ENCODE assay signal across 8 mouse cellular contexts in the genomic region with DNA sequence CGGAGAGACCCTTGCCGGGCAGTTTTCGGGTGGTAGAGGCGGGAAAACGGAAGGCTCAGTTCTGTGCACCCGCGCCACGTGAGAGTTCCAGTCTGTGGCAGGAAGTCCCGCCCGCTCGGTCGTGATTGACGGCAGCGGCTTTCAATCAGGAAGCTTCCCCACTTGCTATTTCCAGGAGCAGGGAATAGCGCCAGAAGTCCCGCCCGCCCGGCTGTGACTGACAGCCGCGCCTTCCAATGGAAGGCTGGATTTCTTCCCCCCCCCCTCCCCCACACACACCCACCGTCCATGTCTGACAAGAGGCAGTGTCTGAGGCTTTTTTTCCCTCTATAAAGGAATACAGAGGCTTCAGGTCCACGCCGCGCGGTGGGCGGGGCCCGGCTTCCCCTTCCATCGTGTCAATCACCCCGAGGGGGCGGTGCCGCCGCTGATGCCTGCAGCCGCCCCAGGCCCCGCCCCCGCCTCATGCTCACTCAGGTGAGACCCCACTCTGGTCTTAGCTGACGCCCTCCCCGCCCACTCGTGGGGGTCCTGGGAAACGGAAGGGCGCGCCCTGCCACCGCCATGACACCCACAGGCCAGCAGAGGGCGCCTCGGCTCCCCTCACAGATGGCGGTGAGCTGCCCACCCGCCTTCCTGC.
DNase-seq lines count a peak whose midpoint lies in the region; ATAC-seq and TF ChIP-seq lines count a peak whose summit lies in the region.

No protein-coding gene starts in this region.

- DNase-seq in MN1 (ENCODE audit: low spot score), result peak; percentile 99
- peak; percentile 99 for DNase-seq in cerebellum, adult 9-10 months
- DNase-seq in hindbrain, embryonic 10.5 days (ENCODE audit: low spot score), result peak; percentile 99
- peak; percentile 98 for DNase-seq in layer of hippocampus, adult 9-11 months
- DNase-seq in lung, postnatal 0 days (ENCODE audit: low spot score), result peak; percentile 98
- peak; percentile 93 for DNase-seq in ovary, postnatal 14 days (ENCODE audit: low spot score)
- peak; percentile 98 for DNase-seq in thymus, postnatal 14 days

- H3K27ac ChIP-seq in hindbrain, embryonic 10.5 days, result peak overlapping the region; percentile 92
- peak overlapping the region; percentile 72 for H3K27ac ChIP-seq in lung, postnatal 0 days (ENCODE audit: low read length)

- no peaks in the 10 kb centered on the region for H3K9me3 ChIP-seq in hindbrain, embryonic 10.5 days
- H3K9me3 ChIP-seq in lung, postnatal 0 days (ENCODE audit: low read length), result no peaks in the 10 kb centered on the region

- peak overlapping the region; percentile 85 for H3K4me2 ChIP-seq in lung, postnatal 0 days (replicated peaks; ENCODE audit: low read depth, low read length)

- H3K36me3 ChIP-seq in hindbrain, embryonic 10.5 days, result no peaks in the 10 kb centered on the region
- no peaks in the 10 kb centered on the region for H3K36me3 ChIP-seq in lung, postnatal 0 days (ENCODE audit: insufficient read depth, low read length)

- ATAC-seq in frontal cortex, adult (ENCODE audit: low TSS enrichment), result peak; percentile 98
- ATAC-seq in lung, postnatal 0 days, result peak; percentile 97

- no peak for TF ChIP-seq EP300 in lung, postnatal 0 days (IDR thresholded peaks at IDR 0.05)

- WGBS in hindbrain, embryonic 10.5 days, result under 1% methylated on average over 46 of the region's 46 CpGs
- under 1% methylated on average over 37 of the region's 46 CpGs for WGBS in lung, postnatal 0 days

- peak overlapping the region; percentile 43 for H3K9ac ChIP-seq in lung, postnatal 0 days (replicated peaks; ENCODE audit: low read depth)

- H3K4me3 ChIP-seq in hindbrain, embryonic 10.5 days, result peak overlapping the region; percentile 70
- H3K4me3 ChIP-seq in lung, postnatal 0 days (ENCODE audit: low read depth, low read length), result peak overlapping the region; percentile 69

- no peaks in the 10 kb centered on the region for H3K27me3 ChIP-seq in hindbrain, embryonic 10.5 days (ENCODE audit: insufficient read depth, poor library complexity, severe bottlenecking)
- no peaks in the 10 kb centered on the region for H3K27me3 ChIP-seq in lung, postnatal 0 days (replicated peaks; ENCODE audit: insufficient read depth, low read length)

- no peaks in the 10 kb centered on the region for H3K4me1 ChIP-seq in hindbrain, embryonic 10.5 days (replicated peaks)
- no peaks in the 10 kb centered on the region for H3K4me1 ChIP-seq in lung, postnatal 0 days (ENCODE audit: insufficient read depth, low read depth, low read length)

- TF ChIP-seq CTCF in lung, postnatal 0 days (IDR thresholded peaks at IDR 0.05), result peak; percentile 86

Comparison
In these comparisons a context has a peak if more than half of its experiments do, and no peak if none do; other contexts are left out.
1. Peak in every context shown above with its lines: DNase-seq, ATAC-seq, H3K4me3 ChIP-seq and H3K27ac ChIP-seq.